Mouse (Mus musculus): ENCODE data around the gene Slc37a2. TPM values are rescaled to one million over a fixed set of nuclear protein-coding genes. Genes with fewer than 3 reads are reported as not detected.

Slc37a2 gene
- polyA plus RNA-seq, 1 experiment from 2014 or later, result 1.7 TPM

GRCm38 (mm10) chr9:37249976-37250375, 5.6 kb downstream of the Slc37a2 start:
- Histone ChIP-seq H3K4me3 (ENCODE audit: low read depth, low read length) (no peak overlapping the region), H3K36me3 (ENCODE audit: control insufficient read depth, insufficient read depth, low read length) (no peaks in the 10 kb centered on the region), H3K9me3 (ENCODE audit: control insufficient read depth, low read length) (no peaks in the 10 kb centered on the region), H3K27me3 (replicated peaks; ENCODE audit: control insufficient read depth, insufficient read depth, low read length) (0 out of 2 replicates have a peak, but pooled peaks cover under 1% of the 10 kb centered on the region), H3K9ac (ENCODE audit: low read depth, low read length) (no peak overlapping the region), H3K4me1 (replicated peaks; ENCODE audit: control insufficient read depth, insufficient read depth, low read length) (no peaks in the 10 kb centered on the region), H3K4me2 (no peak overlapping the region), H3K27ac (ENCODE audit: low read depth, low read length) (no peak overlapping the region)
- no peak for DNase-seq (ENCODE audit: low spot score)
- no peak for ATAC-seq (replicated peaks; ENCODE audit: low FRiP score)
- WGBS, result 90% methylated on average over 3 of the region's 3 CpGs

- H3K4me2 ChIP-seq, result no peak overlapping the region
- H3K4me3 ChIP-seq (ENCODE audit: low read depth, low read length), result no peak overlapping the region
- no peak for DNase-seq (ENCODE audit: low spot score)
- 42% methylated on average over 3 of the region's 3 CpGs for WGBS
- H3K9me3 ChIP-seq (ENCODE audit: control insufficient read depth, low read length), result no peaks in the 10 kb centered on the region
- no peak for ATAC-seq (replicated peaks; ENCODE audit: low FRiP score)
- no peaks in the 10 kb centered on the region for H3K4me1 ChIP-seq (replicated peaks; ENCODE audit: control insufficient read depth, insufficient read depth, low read length)
- no peaks in the 10 kb centered on the region for H3K36me3 ChIP-seq (ENCODE audit: control insufficient read depth, insufficient read depth, low read length)
- no peak overlapping the region for H3K27ac ChIP-seq (ENCODE audit: low read depth, low read length)
- H3K27me3 ChIP-seq (replicated peaks; ENCODE audit: control insufficient read depth, insufficient read depth, low read length), result no peaks in the 10 kb centered on the region
- H3K9ac ChIP-seq (ENCODE audit: low read depth, low read length), result no peak overlapping the region
These were observed 7.1 kb downstream of the Slc37a2 start for GRCm38 (mm10) chr9:37248381-37248906.

GRCm38 (mm10) chr9:37247429-37247828, 8.1 kb downstream of the Slc37a2 start:
- H3K4me2 ChIP-seq, result no peak overlapping the region
- no peak for ATAC-seq (replicated peaks; ENCODE audit: low FRiP score)
- H3K36me3 ChIP-seq (ENCODE audit: control insufficient read depth, insufficient read depth, low read length), result no peaks in the 10 kb centered on the region
- no peak overlapping the region for H3K27ac ChIP-seq (ENCODE audit: low read depth, low read length)
- H3K27me3 ChIP-seq (replicated peaks; ENCODE audit: control insufficient read depth, insufficient read depth, low read length), result no peaks in the 10 kb centered on the region
- no peak overlapping the region for H3K4me3 ChIP-seq (ENCODE audit: low read depth, low read length)
- no peaks in the 10 kb centered on the region for H3K9me3 ChIP-seq (ENCODE audit: control insufficient read depth, low read length)
- no peaks in the 10 kb centered on the region for H3K4me1 ChIP-seq (replicated peaks; ENCODE audit: control insufficient read depth, insufficient read depth, low read length)
- no peak for DNase-seq (ENCODE audit: low spot score)
- no peak overlapping the region for H3K9ac ChIP-seq (ENCODE audit: low read depth, low read length)

- Histone ChIP-seq H3K9me3 (ENCODE audit: control insufficient read depth, low read length) (no peaks in the 10 kb centered on the region), H3K4me1 (replicated peaks; ENCODE audit: control insufficient read depth, insufficient read depth, low read length) (no peaks in the 10 kb centered on the region), H3K4me2 (no peak overlapping the region), H3K9ac (ENCODE audit: low read depth, low read length) (no peak overlapping the region), H3K27ac (ENCODE audit: low read depth, low read length) (no peak overlapping the region), H3K36me3 (ENCODE audit: control insufficient read depth, insufficient read depth, low read length) (no peaks in the 10 kb centered on the region), H3K4me3 (ENCODE audit: low read depth, low read length) (no peak overlapping the region), H3K27me3 (replicated peaks; ENCODE audit: control insufficient read depth, insufficient read depth, low read length) (no peaks in the 10 kb centered on the region)
- DNase-seq (ENCODE audit: low spot score), result no peak
- 86% methylated on average over 1 of the region's 1 CpGs for WGBS
- ATAC-seq (replicated peaks; ENCODE audit: low FRiP score), result no peak
These were observed 9.7 kb downstream of the Slc37a2 start for GRCm38 (mm10) chr9:37245810-37246209.

GRCm38 (mm10) chr9:37245404-37245803, 10.1 kb downstream of the Slc37a2 start:
- no peak for DNase-seq (ENCODE audit: low spot score)
- 67% methylated on average over 2 of the region's 2 CpGs for WGBS
- H3K9me3 ChIP-seq (ENCODE audit: control insufficient read depth, low read length), result no peaks in the 10 kb centered on the region

GRCm38 (mm10) chr9:37244600-37244999, 10.9 kb downstream of the Slc37a2 start:
- no peaks in the 10 kb centered on the region for H3K27me3 ChIP-seq (replicated peaks; ENCODE audit: control insufficient read depth, insufficient read depth, low read length)
- H3K9me3 ChIP-seq (ENCODE audit: control insufficient read depth, low read length), result no peaks in the 10 kb centered on the region
- 65% methylated on average over 1 of the region's 1 CpGs for WGBS
- H3K4me3 ChIP-seq (ENCODE audit: low read depth, low read length), result no peak overlapping the region
- no peaks in the 10 kb centered on the region for H3K4me1 ChIP-seq (replicated peaks; ENCODE audit: control insufficient read depth, insufficient read depth, low read length)
- no peak for ATAC-seq (replicated peaks; ENCODE audit: low FRiP score)
- no peak for DNase-seq (ENCODE audit: low spot score)
- no peak overlapping the region for H3K4me2 ChIP-seq
- H3K36me3 ChIP-seq (ENCODE audit: control insufficient read depth, insufficient read depth, low read length), result no peaks in the 10 kb centered on the region
- H3K9ac ChIP-seq (ENCODE audit: low read depth, low read length), result no peak overlapping the region
- no peak overlapping the region for H3K27ac ChIP-seq (ENCODE audit: low read depth, low read length)

More at GRCm38 (mm10) chr9:37245404-37245803, 10.1 kb downstream of the Slc37a2 start:
- H3K27me3 ChIP-seq (replicated peaks; ENCODE audit: control insufficient read depth, insufficient read depth, low read length), result no peaks in the 10 kb centered on the region
- H3K4me2 ChIP-seq, result no peak overlapping the region
- no peaks in the 10 kb centered on the region for H3K36me3 ChIP-seq (ENCODE audit: control insufficient read depth, insufficient read depth, low read length)
- no peak overlapping the region for H3K4me3 ChIP-seq (ENCODE audit: low read depth, low read length)
- H3K4me1 ChIP-seq (replicated peaks; ENCODE audit: control insufficient read depth, insufficient read depth, low read length), result no peaks in the 10 kb centered on the region
- ATAC-seq (replicated peaks; ENCODE audit: low FRiP score), result no peak
- no peak overlapping the region for H3K27ac ChIP-seq (ENCODE audit: low read depth, low read length)
- H3K9ac ChIP-seq (ENCODE audit: low read depth, low read length), result no peak overlapping the region

GRCm38 (mm10) chr9:37242764-37243163, 12.8 kb downstream of the Slc37a2 start:
- no peak overlapping the region for H3K27ac ChIP-seq (ENCODE audit: low read depth, low read length)
- no peak for ATAC-seq (replicated peaks; ENCODE audit: low FRiP score)
- no peaks in the 10 kb centered on the region for H3K4me1 ChIP-seq (replicated peaks; ENCODE audit: control insufficient read depth, insufficient read depth, low read length)
- H3K4me3 ChIP-seq (ENCODE audit: low read depth, low read length), result no peak overlapping the region
- H3K9ac ChIP-seq (ENCODE audit: low read depth, low read length), result no peak overlapping the region
- DNase-seq (ENCODE audit: low spot score), result no peak
- no peaks in the 10 kb centered on the region for H3K9me3 ChIP-seq (ENCODE audit: control insufficient read depth, low read length)
- no peaks in the 10 kb centered on the region for H3K27me3 ChIP-seq (replicated peaks; ENCODE audit: control insufficient read depth, insufficient read depth, low read length)
- WGBS, result 73% methylated on average over 3 of the region's 3 CpGs
- H3K4me2 ChIP-seq, result no peak overlapping the region
- H3K36me3 ChIP-seq (ENCODE audit: control insufficient read depth, insufficient read depth, low read length), result no peaks in the 10 kb centered on the region

- H3K27me3 ChIP-seq (replicated peaks; ENCODE audit: control insufficient read depth, insufficient read depth, low read length), result no peaks in the 10 kb centered on the region
- H3K4me1 ChIP-seq (replicated peaks; ENCODE audit: control insufficient read depth, insufficient read depth, low read length), result no peaks in the 10 kb centered on the region
- H3K4me2 ChIP-seq, result no peak overlapping the region
- WGBS, result 60% methylated on average over 4 of the region's 4 CpGs
- ATAC-seq (replicated peaks; ENCODE audit: low FRiP score) (no peak), DNase-seq (ENCODE audit: low spot score) (no peak)
- no peaks in the 10 kb centered on the region for H3K36me3 ChIP-seq (ENCODE audit: control insufficient read depth, insufficient read depth, low read length)
- no peak overlapping the region for H3K4me3 ChIP-seq (ENCODE audit: low read depth, low read length)
- H3K27ac ChIP-seq (ENCODE audit: low read depth, low read length), result no peak overlapping the region
- H3K9ac ChIP-seq (ENCODE audit: low read depth, low read length), result no peak overlapping the region
- no peaks in the 10 kb centered on the region for H3K9me3 ChIP-seq (ENCODE audit: control insufficient read depth, low read length)
These were observed 19.4 kb downstream of the Slc37a2 start for GRCm38 (mm10) chr9:37235951-37236737.

All from liver, embryonic 11.5 days (tissue).